Mouse (Mus musculus) embryonic facial prominence, embryonic 13.5 days (tissue): ENCODE measurements around the gene Phb2. TPM values are rescaled to one million over a fixed set of nuclear protein-coding genes. Genes with fewer than 3 reads are reported as not detected.
"Not testable (repeated sequence)": the region's sequence is repeated elsewhere in the genome, so short reads cannot be mapped to it uniquely, and the experiment has no call there.

Source experiments
- ATAC-seq: fragments of 200-750 bp; cut with Nextera tagmentation; 2 replicates; pipeline ENCODE4 v1.8.0; 2017; ENCODE audit warnings: low read depth; ENCODE audit not compliant: insufficient number of reproducible peaks, insufficient read depth, low FRiP score, low TSS enrichment
- H3K27ac ChIP-seq: fragments of 300-500 bp; sonication (generic); 2 replicates; pipeline ENCODE4 v1.5.1; 2015; ENCODE audit warnings: moderate library complexity, mild to moderate bottlenecking, inconsistent platforms
- H3K27me3 ChIP-seq: fragments of 300-500 bp; sonication (generic); 2 replicates; pipeline ENCODE4 v1.6.1; 2015; ENCODE audit warnings: mild to moderate bottlenecking, inconsistent platforms
- H3K36me3 ChIP-seq: fragments of 300-500 bp; sonication (generic); 2 replicates; pipeline ENCODE4 v1.6.1; 2015; ENCODE audit warnings: mild to moderate bottlenecking, inconsistent platforms
- H3K4me1 ChIP-seq: fragments of 300-500 bp; sonication (generic); 2 replicates; pipeline ENCODE4 v1.6.1; 2015; ENCODE audit warnings: inconsistent platforms
- H3K4me2 ChIP-seq: fragments of 300-500 bp; sonication (generic); 2 replicates; pipeline ENCODE4 v1.6.1; 2015; ENCODE audit warnings: moderate library complexity, mild to moderate bottlenecking, inconsistent platforms
- H3K4me3 ChIP-seq: fragments of 300-500 bp; sonication (generic); 2 replicates; pipeline ENCODE4 v1.5.1; 2015; ENCODE audit warnings: mild to moderate bottlenecking, inconsistent platforms
- H3K9ac ChIP-seq: fragments of 300-500 bp; sonication (generic); 2 replicates; pipeline ENCODE4 v1.6.1; 2015; ENCODE audit warnings: mild to moderate bottlenecking, inconsistent platforms
- H3K9me3 ChIP-seq: fragments of 300-500 bp; sonication (generic); 2 replicates; pipeline ENCODE4 v1.6.1; 2016; ENCODE audit warnings: inconsistent platforms
- WGBS: fragments of 180-500 bp; shearing (Covaris S2); methylation state at CpG from one replicate; pipeline ENCODE4 v1.1.7; 2015; ENCODE audit warnings: mixed read lengths; 5-methylcytosine and 5-hydroxymethylcytosine counted together
- polyA plus RNA-seq: library from polyadenylated mRNA; unstranded; fragments of >200 nt; fragmentation: Nextera tagmentation; extraction: Ambion mirVana; gene quantifications from 2 replicates; pipeline ENCODE4 v1.2.1, GENCODE M21; 2015

Gene Phb2
- polyA plus RNA-seq, 1 experiment from 2014 or later: 351 TPM

DNA sequence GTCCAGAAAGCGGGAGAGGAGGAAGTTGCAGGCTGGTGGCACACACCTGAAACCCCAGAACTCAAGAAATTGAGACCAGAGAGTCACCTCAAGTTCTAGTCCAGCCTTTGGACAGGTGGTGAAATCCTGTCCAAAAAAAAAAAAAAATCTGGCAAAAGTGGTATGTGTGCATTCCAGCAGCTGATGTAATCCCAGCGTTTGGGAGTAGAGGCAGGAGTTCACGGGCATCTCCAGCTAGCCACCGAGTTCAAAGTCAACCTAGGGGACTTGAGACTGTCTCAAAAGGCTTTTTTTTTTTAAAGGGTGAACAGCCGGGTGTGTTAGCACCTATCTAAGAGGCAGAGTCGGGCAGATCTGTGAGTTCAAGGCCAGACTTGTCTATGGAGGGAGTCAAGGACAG is 36.0 kb upstream of the Phb2 start:
- Histone ChIP-seq H3K27me3 (no peaks in the 10 kb centered on the region), H3K4me1 (peaks cover 8% of the 10 kb centered on the region), H3K27ac (no peak overlapping the region), H3K9ac (no peak overlapping the region), H3K4me3 (no peak overlapping the region), H3K9me3 (no peaks in the 10 kb centered on the region), H3K36me3 (peaks cover 10% of the 10 kb centered on the region), H3K4me2 (no peak overlapping the region)
- WGBS: 85% methylated on average over 6 of the region's 6 CpGs
- no peak for ATAC-seq

DNA sequence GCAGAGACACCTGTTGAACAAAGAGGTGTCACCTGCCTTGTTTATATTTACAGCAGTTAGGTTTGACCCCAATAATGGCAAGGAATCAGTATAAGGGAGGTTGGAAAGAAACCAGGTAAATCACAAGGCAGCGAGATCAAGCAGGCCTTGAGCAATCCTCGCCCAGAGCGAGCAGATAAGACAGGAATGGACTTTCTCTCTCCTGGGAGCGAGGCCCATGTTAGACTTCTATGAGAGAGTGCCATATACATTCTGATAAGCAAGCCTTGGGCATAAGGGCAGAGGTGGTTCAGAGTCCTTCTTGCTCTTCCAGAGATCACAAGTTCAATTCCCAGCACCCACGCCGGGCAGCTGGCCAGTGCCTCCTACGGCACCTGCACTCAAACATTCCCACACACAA is 33.4 kb upstream of the Phb2 start:
- peaks cover 10% of the 10 kb centered on the region for H3K36me3 ChIP-seq
- H3K9me3 ChIP-seq: no peaks in the 10 kb centered on the region
- H3K4me1 ChIP-seq: no peaks in the 10 kb centered on the region
- no peak overlapping the region for H3K27ac ChIP-seq
- H3K4me2 ChIP-seq: no peak overlapping the region
- no peak for ATAC-seq
- no peak overlapping the region for H3K9ac ChIP-seq
- WGBS: 93% methylated on average over 7 of the region's 7 CpGs
- H3K27me3 ChIP-seq: no peaks in the 10 kb centered on the region
- no peak overlapping the region for H3K4me3 ChIP-seq

DNA sequence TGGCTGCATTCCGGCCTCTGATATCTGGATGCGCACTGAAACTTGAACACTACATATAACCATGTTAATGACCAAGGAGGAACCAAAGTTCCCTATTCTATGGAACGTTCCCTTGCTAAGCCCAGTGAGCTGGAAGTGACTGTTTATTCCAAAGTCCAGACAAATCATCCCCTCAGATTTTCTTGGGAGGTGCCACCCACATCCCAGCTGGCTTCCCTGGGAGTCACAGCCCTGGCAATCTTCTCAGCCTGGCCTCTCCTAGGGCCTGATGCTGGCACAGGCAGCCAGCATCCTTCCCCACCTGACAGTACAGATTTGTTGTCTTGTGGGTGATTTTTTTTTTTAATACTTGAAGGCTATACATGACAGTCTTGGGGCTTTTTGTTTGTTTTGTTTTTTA is 32.6 kb upstream of the Phb2 start:
- no peak for ATAC-seq
- Histone ChIP-seq H3K9ac (no peak overlapping the region), H3K9me3 (no peaks in the 10 kb centered on the region), H3K4me2 (no peak overlapping the region), H3K36me3 (peaks cover 2% of the 10 kb centered on the region), H3K27ac (no peak overlapping the region), H3K27me3 (no peaks in the 10 kb centered on the region), H3K4me3 (no peak overlapping the region), H3K4me1 (no peaks in the 10 kb centered on the region)
- 86% methylated on average over 3 of the region's 3 CpGs for WGBS

DNA sequence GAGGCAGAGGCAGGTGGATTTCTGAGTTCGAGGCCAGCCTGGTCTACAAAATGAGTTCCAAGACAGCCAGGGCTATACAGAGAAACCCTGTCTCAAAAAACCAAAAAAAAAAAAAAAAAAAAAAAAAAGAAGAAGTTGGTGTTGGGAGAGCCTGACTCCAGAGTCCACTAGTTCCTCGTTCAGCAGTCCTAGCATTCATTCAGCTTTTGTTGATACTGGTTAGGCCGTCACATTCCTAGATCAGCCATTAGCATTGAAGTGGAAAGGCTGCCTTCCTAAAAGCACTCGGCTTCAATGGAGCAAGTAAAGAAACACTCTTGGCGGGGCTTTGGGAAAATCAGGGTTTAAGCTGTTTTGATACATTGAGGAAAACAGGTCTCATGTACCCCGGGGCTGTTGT is 29.8 kb upstream of the Phb2 start:
- WGBS: 69% methylated on average over 6 of the region's 6 CpGs

DNA sequence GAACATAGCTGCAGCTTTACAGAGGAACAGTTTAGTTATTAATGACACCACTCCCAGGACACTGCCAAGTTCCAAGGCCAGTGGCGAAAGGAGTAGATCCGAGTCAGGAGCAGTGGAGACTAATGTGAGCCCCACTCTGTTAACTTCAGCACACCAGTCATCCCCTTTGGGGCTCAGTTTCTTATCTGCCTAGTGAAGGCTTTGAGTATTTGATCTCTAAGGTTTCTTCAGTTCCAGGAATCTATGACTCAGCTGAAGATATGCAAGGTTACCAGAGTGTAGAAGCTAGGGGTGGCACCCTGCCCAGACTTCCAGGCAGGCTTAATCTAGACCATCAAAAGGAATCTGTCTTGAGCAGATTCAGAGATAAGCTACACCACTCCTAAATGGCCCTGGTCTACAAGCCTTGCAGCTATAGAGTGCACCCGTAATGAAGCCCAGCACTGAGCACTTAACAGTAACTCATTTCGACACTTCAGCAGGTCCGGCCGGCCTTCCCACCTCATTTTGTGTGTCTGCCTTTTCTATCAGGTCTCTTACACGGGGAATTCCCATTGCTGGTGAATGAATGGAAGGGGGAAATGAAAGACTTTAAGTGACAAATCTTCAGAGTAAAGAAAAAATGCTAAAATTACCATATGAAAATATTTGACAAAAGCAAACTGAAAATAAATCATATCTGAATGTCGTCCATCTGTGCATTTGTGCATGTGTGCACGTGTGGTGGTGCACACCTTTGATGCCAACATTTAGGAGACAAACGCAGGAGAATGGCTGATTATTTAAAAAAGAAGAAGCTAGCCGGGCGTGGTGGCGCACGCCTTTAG is 28.3 kb upstream of the Phb2 start:
- Histone ChIP-seq H3K27ac (no peak overlapping the region), H3K27me3 (no peaks in the 10 kb centered on the region), H3K4me3 (no peak overlapping the region), H3K9ac (no peak overlapping the region), H3K9me3 (no peaks in the 10 kb centered on the region), H3K4me2 (no peak overlapping the region), H3K36me3 (no peaks in the 10 kb centered on the region), H3K4me1 (no peaks in the 10 kb centered on the region)
- no peak for ATAC-seq
- 77% methylated on average over 14 of the region's 14 CpGs for WGBS

More for the DNA sequence above, 29.8 kb upstream of the Phb2 start:
- H3K9me3 ChIP-seq, H3K4me3 ChIP-seq, ATAC-seq, H3K27ac ChIP-seq, H3K36me3 ChIP-seq, H3K9ac ChIP-seq, H3K27me3 ChIP-seq, H3K4me2 ChIP-seq, H3K4me1 ChIP-seq: not testable (repeated sequence)

DNA sequence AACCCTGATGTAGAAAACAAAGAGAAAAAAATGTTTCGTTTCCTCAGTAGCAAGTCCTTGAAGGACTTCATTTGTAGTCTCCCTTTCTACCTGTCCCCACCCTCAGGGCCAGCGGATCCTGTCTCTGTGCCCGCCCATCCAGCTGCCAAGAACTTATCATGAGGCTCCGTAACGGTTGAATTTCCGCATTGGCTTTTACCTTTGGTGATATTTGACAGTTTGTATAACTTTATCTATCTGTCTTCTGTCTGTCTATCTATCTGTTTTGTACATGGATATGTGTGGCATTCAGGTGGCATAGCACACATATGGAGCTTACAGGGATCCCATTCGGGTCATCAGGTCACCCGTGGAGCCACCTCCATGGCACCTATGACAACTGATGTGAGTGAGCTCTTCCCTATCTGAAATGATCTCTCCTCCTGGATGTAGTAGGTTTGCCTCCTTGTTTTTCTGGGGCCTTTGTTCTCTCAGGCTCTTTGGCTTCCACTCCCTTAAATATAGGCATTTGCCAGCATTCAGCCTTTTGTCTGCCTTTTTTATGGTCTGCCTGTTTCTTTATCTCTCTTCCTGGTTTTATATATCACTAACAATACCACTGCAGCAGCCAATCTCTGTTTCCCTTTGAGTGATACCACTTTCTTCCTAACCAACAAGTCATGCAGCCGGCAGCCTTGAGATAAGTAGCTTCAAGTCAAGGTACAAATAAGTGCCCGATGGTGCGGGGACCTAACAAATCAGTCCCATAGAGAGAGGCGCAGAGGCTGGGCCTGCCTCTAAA is 26.3 kb upstream of the Phb2 start:
- ATAC-seq: no peak
- 93% methylated on average over 12 of the region's 12 CpGs for WGBS

DNA sequence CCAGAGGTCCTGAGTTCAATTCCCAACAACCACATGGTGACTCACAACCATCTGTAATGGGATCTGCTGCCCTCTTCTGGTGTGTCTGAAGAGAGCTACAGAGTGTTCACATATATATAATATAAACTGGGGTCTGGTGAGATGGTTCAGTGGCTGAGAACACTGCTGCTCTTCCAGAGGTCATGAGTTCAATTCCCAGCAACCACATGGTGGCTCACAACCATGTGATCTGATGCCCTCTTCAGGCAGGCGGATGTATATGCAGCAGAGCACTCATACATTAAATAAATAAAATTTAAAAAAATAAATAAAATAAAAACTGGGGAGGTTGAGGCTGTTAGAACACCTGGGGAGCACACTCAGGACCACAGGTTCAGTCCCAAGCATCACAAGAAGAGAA is 25.5 kb upstream of the Phb2 start:
- H3K27me3 ChIP-seq, H3K9ac ChIP-seq, H3K4me3 ChIP-seq, H3K4me1 ChIP-seq, H3K4me2 ChIP-seq, ATAC-seq, H3K36me3 ChIP-seq, H3K9me3 ChIP-seq, H3K27ac ChIP-seq: not testable (repeated sequence)
- 79% methylated on average over 1 of the region's 1 CpGs for WGBS

More for the DNA sequence above, 26.3 kb upstream of the Phb2 start:
- Histone ChIP-seq H3K9ac (no peak overlapping the region), H3K4me3 (no peak overlapping the region), H3K36me3 (no peaks in the 10 kb centered on the region), H3K9me3 (no peaks in the 10 kb centered on the region), H3K4me2 (no peak overlapping the region), H3K27me3 (no peaks in the 10 kb centered on the region), H3K4me1 (no peaks in the 10 kb centered on the region), H3K27ac (no peak overlapping the region)

DNA sequence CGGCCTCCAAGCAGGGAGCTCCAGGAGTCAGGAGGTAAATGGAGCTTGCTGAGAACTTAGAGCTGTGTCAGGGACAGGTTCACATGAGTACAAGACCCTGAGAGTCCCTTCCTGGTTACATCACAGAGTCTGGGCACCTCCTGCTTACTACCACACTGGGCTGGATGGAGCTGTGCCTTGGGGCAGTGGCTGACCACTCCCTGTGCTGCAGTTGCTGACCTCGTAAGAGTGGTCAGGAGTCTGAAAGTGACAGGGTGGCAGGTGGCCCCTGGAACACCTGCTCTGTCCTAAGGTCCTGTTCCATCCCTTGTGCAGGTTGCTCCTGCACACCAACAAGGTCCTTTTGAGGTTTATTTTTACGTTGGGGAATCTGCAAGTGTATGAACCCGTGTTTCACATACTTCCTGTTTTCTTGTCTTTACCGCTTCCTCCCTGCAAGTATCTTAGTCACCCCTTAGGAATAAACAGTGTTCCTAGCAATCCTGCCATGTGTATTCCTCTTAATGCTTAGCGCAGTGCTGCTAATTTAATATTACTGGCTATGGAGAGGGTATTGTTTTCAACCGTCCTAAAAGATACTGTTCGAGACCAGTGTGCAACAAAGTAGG is 23.9 kb upstream of the Phb2 start:
- WGBS: 82% methylated on average over 8 of the region's 8 CpGs
- no peak overlapping the region for H3K4me3 ChIP-seq
- no peak overlapping the region for H3K4me2 ChIP-seq
- no peaks in the 10 kb centered on the region for H3K9me3 ChIP-seq
- H3K9ac ChIP-seq: no peak overlapping the region
- H3K27me3 ChIP-seq: no peaks in the 10 kb centered on the region
- no peaks in the 10 kb centered on the region for H3K4me1 ChIP-seq
- H3K27ac ChIP-seq: no peak overlapping the region
- no peaks in the 10 kb centered on the region for H3K36me3 ChIP-seq
- no peak for ATAC-seq

DNA sequence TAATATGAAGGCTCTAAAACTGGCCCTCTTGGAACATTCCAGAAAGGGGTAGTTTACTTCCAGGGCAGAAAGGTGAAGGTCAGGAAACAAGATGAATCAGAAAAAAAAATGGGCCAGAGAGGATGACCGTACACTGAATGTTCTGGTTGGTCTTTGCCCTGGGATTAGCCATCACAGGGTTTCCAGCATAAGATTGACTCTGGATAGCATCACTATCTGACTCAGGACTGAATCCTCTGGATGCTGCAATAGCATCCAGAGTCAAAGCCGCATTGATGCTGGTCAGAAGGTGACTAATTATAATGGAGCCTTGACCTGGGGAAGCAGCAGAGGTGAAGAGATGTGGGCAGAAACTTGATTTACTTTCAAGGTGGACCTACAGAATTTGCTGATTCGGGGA is 23.1 kb upstream of the Phb2 start:
- ATAC-seq: no peak
- Histone ChIP-seq H3K4me2 (no peak overlapping the region), H3K4me1 (peaks cover 2% of the 10 kb centered on the region; the same call in 1 of the 2 replicates), H3K27me3 (no peaks in the 10 kb centered on the region), H3K36me3 (no peaks in the 10 kb centered on the region), H3K27ac (no peak overlapping the region), H3K9me3 (no peaks in the 10 kb centered on the region), H3K4me3 (no peak overlapping the region), H3K9ac (no peak overlapping the region)
- WGBS: 91% methylated on average over 3 of the region's 3 CpGs

DNA sequence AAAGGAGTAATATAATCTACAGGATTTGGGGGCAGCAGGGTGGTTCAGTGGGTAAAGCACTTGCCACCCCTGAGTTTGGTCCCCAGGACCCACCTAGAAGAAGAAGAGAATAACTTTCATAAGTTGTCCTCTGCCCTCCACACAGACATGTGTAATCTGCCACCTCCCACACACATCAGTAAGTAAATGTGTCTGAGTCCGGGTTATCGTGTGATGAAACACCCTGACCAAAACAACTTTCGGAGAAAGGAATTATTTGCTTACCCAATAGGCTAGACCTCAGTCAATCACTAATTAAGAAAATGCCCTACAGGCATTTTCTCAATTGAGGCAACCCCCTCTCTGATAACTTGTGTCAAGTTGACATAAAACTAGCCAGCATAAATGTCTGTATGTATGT is 21.6 kb upstream of the Phb2 start:
- H3K4me1 ChIP-seq: peaks cover 4% of the 10 kb centered on the region; the same call in 1 of the 2 replicates
- no peak overlapping the region for H3K9ac ChIP-seq
- no peak overlapping the region for H3K4me3 ChIP-seq
- no peaks in the 10 kb centered on the region for H3K9me3 ChIP-seq
- 89% methylated on average over 3 of the region's 3 CpGs for WGBS
- H3K27ac ChIP-seq: no peak overlapping the region
- no peak overlapping the region for H3K4me2 ChIP-seq
- no peaks in the 10 kb centered on the region for H3K36me3 ChIP-seq
- ATAC-seq: no peak
- no peaks in the 10 kb centered on the region for H3K27me3 ChIP-seq

DNA sequence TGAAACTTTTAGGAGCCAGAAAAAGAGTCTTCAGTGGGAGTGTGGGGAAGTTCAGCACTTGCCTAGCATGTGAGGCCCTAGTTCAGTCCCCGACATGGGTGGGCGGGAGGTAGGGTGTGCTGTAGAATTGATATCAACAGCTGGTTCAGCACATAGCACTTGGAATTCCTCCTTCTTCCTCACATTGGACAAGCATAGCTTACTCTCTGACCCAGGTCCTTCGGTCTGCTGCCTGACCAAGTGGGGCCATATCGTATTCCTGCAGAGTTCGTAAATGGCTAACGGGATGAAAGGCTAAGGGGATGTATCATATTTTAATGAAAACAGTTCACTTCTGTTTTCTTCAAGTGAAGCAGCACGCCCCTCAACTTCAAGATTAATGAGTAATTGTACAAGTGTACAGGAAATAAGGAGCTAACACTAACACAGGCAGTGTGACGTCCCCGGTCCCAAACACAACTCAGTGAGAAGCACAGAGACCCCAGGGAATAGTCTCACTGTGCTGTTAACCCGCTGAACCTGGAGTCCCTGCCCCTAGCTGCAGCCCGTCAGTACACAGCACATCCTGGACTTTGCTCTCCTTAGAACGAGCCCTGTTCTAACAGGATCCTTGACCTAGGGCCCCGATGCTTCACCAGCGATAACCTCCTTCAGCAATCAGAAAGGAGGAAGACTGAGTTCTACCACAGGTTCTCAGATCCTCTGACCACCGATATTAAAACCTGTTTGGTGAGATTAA is 18.7 kb upstream of the Phb2 start:
- ATAC-seq: no peak
- Histone ChIP-seq H3K9me3 (no peaks in the 10 kb centered on the region), H3K9ac (no peak overlapping the region), H3K36me3 (no peaks in the 10 kb centered on the region), H3K4me3 (no peak overlapping the region), H3K27ac (no peak overlapping the region), H3K4me2 (no peak overlapping the region), H3K27me3 (no peaks in the 10 kb centered on the region), H3K4me1 (peaks cover 4% of the 10 kb centered on the region; the same call in 1 of the 2 replicates)
- WGBS: 60% methylated on average over 15 of the region's 15 CpGs
